Mouse (Mus musculus) kidney, postnatal 0 days (tissue): ENCODE data around the gene Gm10142. TPM values are rescaled to one million over a fixed set of nuclear protein-coding genes. Genes with fewer than 3 reads are reported as not detected.
"Not testable (repeated sequence)": the region's sequence is repeated elsewhere in the genome, so short reads cannot be mapped to it uniquely, and the experiment has no call there.

Experiments
- ATAC-seq: fragments of 200-750 bp; cut with Nextera tagmentation; replicated peaks from 2 replicates; pipeline ENCODE4 v1.8.0; 2017; ENCODE audit warnings: low read depth, moderate number of reproducible peaks, moderate TSS enrichment, moderate library complexity; ENCODE audit not compliant: low FRiP score
- DNase-seq: peaks from one replicate; pipeline ENCODE4 v3.0.0-alpha.2; 2016; ENCODE audit warnings: low spot score
- H3K27ac ChIP-seq: fragments of 300-500 bp; sonication (generic); 2 replicates; pipeline ENCODE4 v1.5.1; 2014; ENCODE audit warnings: mild to moderate bottlenecking
- H3K27me3 ChIP-seq: fragments of 300-500 bp; sonication (generic); 2 replicates; pipeline ENCODE4 v1.6.1; 2014; ENCODE audit warnings: low read length, mixed read lengths; ENCODE audit not compliant: insufficient read depth
- H3K36me3 ChIP-seq: fragments of 300-500 bp; sonication (generic); 2 replicates; pipeline ENCODE4 v1.6.1; 2014; ENCODE audit warnings: low read length, mixed read lengths; ENCODE audit not compliant: insufficient read depth
- H3K4me1 ChIP-seq: fragments of 300-500 bp; sonication (generic); replicated peaks from 2 replicates; pipeline ENCODE4 v1.6.1; 2014; ENCODE audit warnings: antibody characterized with exemption, low read length, mixed read lengths; ENCODE audit not compliant: insufficient read depth
- H3K4me2 ChIP-seq: fragments of 300-500 bp; sonication (generic); 2 replicates; pipeline ENCODE4 v1.6.1; 2014; ENCODE audit warnings: mild to moderate bottlenecking, low read length, moderate library complexity, mixed read lengths
- H3K4me3 ChIP-seq: fragments of 300-500 bp; sonication (generic); replicated peaks from 2 replicates; pipeline ENCODE4 v1.5.1; 2014; ENCODE audit warnings: low read depth, low read length
- H3K9ac ChIP-seq: fragments of 300-500 bp; sonication (generic); 2 replicates; pipeline ENCODE4 v1.6.1; 2014; ENCODE audit warnings: low read depth, low read length
- H3K9me3 ChIP-seq: fragments of 300-500 bp; sonication (generic); replicated peaks from 2 replicates; pipeline ENCODE4 v1.6.1; 2016; ENCODE audit warnings: low read length, inconsistent platforms, mixed read lengths
- CTCF ChIP-seq: IDR thresholded peaks from 2 replicates; pipeline ENCODE4 v1.5.1; 2016; ENCODE audit warnings: antibody characterized with exemption, low read depth, mild to moderate bottlenecking, moderate library complexity
- WGBS: fragments of 180-500 bp; shearing (Covaris S2); extraction: QIAGEN DNeasy Blood & Tissue Kit; methylation state at CpG from one replicate; pipeline ENCODE4 v1.1.7; 2014; 5-methylcytosine and 5-hydroxymethylcytosine counted together
- polyA plus RNA-seq: library from polyadenylated mRNA; unstranded; fragments of >200 nt; fragmentation: Nextera tagmentation; extraction: Ambion mirVana; gene quantifications from 2 replicates; pipeline ENCODE4 v1.2.1, GENCODE M21; 2015

Gene Gm10142
- polyA plus RNA-seq, 1 experiment from 2014 or later = not detected

- H3K27me3 ChIP-seq = peaks cover 14% of the 10 kb centered on the region
- 80% methylated on average over 7 of the region's 7 CpGs for WGBS
- no peak for TF ChIP-seq CTCF
- ATAC-seq (no peak), DNase-seq (no peak)
- no peaks in the 10 kb centered on the region for H3K36me3 ChIP-seq
- no peak overlapping the region for H3K9ac ChIP-seq
- H3K9me3 ChIP-seq = no peaks in the 10 kb centered on the region
- no peak overlapping the region for H3K27ac ChIP-seq
- no peaks in the 10 kb centered on the region for H3K4me1 ChIP-seq
- H3K4me3 ChIP-seq = no peak overlapping the region
- no peak overlapping the region for H3K4me2 ChIP-seq
These were observed 32.6 kb upstream of the Gm10142 start for GRCm38 (mm10) chr10:77682994-77683393.

DNA sequence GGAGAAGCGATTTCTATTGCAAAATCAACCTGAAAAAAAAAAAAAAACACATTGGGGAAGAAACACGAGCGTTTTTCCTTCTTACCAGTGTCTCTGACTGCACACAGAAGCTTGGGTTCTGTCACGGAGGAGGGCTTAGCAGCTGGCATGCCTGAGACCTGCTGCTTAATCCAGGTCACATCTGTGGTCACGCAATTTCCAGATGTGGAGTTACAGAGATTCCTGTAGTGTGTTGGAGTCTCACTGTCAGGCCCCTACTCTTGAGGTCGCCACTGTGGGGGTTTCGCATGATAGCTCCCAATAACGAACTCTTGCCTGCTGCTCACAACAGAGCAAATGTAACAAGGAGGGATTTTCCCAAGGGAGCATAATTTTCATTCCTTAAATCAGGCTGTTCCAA lies 31.4 kb upstream of the Gm10142 start:
- H3K4me3 ChIP-seq = no peak overlapping the region
- no peak for DNase-seq
- H3K36me3 ChIP-seq = no peaks in the 10 kb centered on the region
- H3K27me3 ChIP-seq = peaks cover 8% of the 10 kb centered on the region; the same call in 1 of the 2 replicates
- no peak overlapping the region for H3K27ac ChIP-seq
- no peak overlapping the region for H3K4me2 ChIP-seq
- no peak for ATAC-seq
- no peak for TF ChIP-seq CTCF
- 29% methylated on average over 8 of the region's 8 CpGs for WGBS
- no peak overlapping the region for H3K9ac ChIP-seq
- H3K4me1 ChIP-seq = no peaks in the 10 kb centered on the region
- H3K9me3 ChIP-seq = no peaks in the 10 kb centered on the region

- no peaks in the 10 kb centered on the region for H3K36me3 ChIP-seq
- H3K4me1 ChIP-seq = no peaks in the 10 kb centered on the region
- H3K9me3 ChIP-seq = no peaks in the 10 kb centered on the region
- 8% methylated on average over 22 of the region's 22 CpGs for WGBS
- H3K4me2 ChIP-seq = 0 out of 2 replicates have a peak within 1 kb of the TSS, but pooled peaks have one; percentile 7
- H3K9ac ChIP-seq = no peak within 1 kb of the TSS
- H3K27me3 ChIP-seq = peaks cover 8% of the 10 kb centered on the region; the same call in 1 of the 2 replicates
- no peak within 1 kb of the TSS for H3K4me3 ChIP-seq
- no peak within 1 kb of the TSS for H3K27ac ChIP-seq
- no peak for TF ChIP-seq CTCF
- ATAC-seq (no peak), DNase-seq (no peak)
These were observed 29.5 kb upstream of the Gm10142 start, which contains the start of gene Tspear for GRCm38 (mm10) chr10:77685895-77686664. Gene Tspear (plus strand): TSS chr10:77686569.

- H3K9ac ChIP-seq = no peak overlapping the region
- H3K4me1 ChIP-seq = no peaks in the 10 kb centered on the region
- H3K4me3 ChIP-seq = no peak overlapping the region
- no peaks in the 10 kb centered on the region for H3K36me3 ChIP-seq
- DNase-seq (no peak), ATAC-seq (no peak)
- TF ChIP-seq CTCF = no peak
- no peak overlapping the region for H3K4me2 ChIP-seq
- no peaks in the 10 kb centered on the region for H3K9me3 ChIP-seq
- no peak overlapping the region for H3K27ac ChIP-seq
- peaks cover 8% of the 10 kb centered on the region; the same call in 1 of the 2 replicates for H3K27me3 ChIP-seq
- 12% methylated on average over 10 of the region's 10 CpGs for WGBS
These were observed 28.6 kb upstream of the Gm10142 start for GRCm38 (mm10) chr10:77687021-77687420.

GRCm38 (mm10) chr10:77690356-77690807 lies 25.2 kb upstream of the Gm10142 start, which contains the start of gene Gm19402:
Gene Gm19402 (minus strand): TSS chr10:77690757.
- H3K4me1 ChIP-seq, H3K27ac ChIP-seq, DNase-seq, ATAC-seq, H3K9ac ChIP-seq, H3K36me3 ChIP-seq, H3K4me2 ChIP-seq, H3K4me3 ChIP-seq, H3K9me3 ChIP-seq, H3K27me3 ChIP-seq: not testable (repeated sequence)
- 68% methylated on average over 3 of the region's 3 CpGs for WGBS

DNA sequence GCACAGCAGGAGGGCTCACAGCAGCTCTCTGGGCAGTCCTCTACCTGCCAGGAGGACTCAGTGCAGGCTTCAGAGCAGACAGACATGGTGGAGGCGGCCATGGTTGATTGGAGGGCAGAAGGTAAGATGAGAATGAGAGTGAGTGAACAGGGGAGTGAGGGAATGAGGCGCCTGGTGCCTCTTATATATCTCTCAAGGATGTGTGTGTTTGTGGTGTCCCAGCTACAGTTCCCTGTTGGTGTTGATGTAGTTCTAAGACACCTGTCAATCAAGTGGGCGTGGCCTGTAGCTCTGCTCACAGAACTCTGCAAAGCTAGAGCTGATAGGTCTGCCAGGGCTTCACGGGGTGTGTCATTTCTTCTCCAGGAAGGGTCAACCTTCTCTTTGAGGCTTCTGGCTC lies 18.5 kb upstream of the Gm10142 start, which contains the start of gene Gm9508:
TSS of gene Gm9508 (minus strand) at position 101 of the 400 bp plus-strand sequence.
- H3K4me2 ChIP-seq = no peak within 1 kb of the TSS
- no peak for ATAC-seq
- no peak within 1 kb of the TSS for H3K4me3 ChIP-seq
- H3K27me3 ChIP-seq = no peaks in the 10 kb centered on the region
- 32% methylated on average over 4 of the region's 4 CpGs for WGBS
- no peak within 1 kb of the TSS for H3K27ac ChIP-seq
- H3K9me3 ChIP-seq = no peaks in the 10 kb centered on the region
- H3K36me3 ChIP-seq = no peaks in the 10 kb centered on the region
- DNase-seq = no peak
- no peaks in the 10 kb centered on the region for H3K4me1 ChIP-seq
- H3K9ac ChIP-seq = no peak within 1 kb of the TSS
- no peak for TF ChIP-seq CTCF
